Mouse (Mus musculus) neural tube, embryonic 11.5 days (tissue): ENCODE measurements around the gene Rsph14. TPM values are rescaled to one million over a fixed set of nuclear protein-coding genes. Genes with fewer than 3 reads are reported as not detected.

ENCODE experiments used
- ATAC-seq: fragments of 200-750 bp; cut with Nextera tagmentation; 2 replicates; pipeline ENCODE4 v1.8.0; 2017; ENCODE audit warnings: moderate number of reproducible peaks, mild to moderate bottlenecking, moderate TSS enrichment, moderate library complexity; ENCODE audit not compliant: insufficient read depth, low FRiP score, low TSS enrichment
- DNase-seq: peaks from one replicate; pipeline ENCODE4 v3.0.0-alpha.2; 2015; ENCODE audit warnings: low spot score
- H3K27ac ChIP-seq: fragments of 300-500 bp; sonication (generic); 2 replicates; pipeline ENCODE4 v1.5.1; 2014; ENCODE audit warnings: low read depth, mild to moderate bottlenecking, low read length
- H3K27me3 ChIP-seq: fragments of 300-500 bp; sonication (generic); 2 replicates; pipeline ENCODE4 v1.6.1; 2014; ENCODE audit warnings: mild to moderate bottlenecking, low read length, mixed read lengths; ENCODE audit not compliant: control insufficient read depth, insufficient read depth
- H3K36me3 ChIP-seq: fragments of 300-500 bp; sonication (generic); 2 replicates; pipeline ENCODE4 v1.6.1; 2014; ENCODE audit warnings: mild to moderate bottlenecking, low read length, moderate library complexity, mixed read lengths; ENCODE audit not compliant: control insufficient read depth, insufficient read depth
- H3K4me1 ChIP-seq: fragments of 300-500 bp; sonication (generic); 2 replicates; pipeline ENCODE4 v1.6.1; 2014; ENCODE audit warnings: low read length, mixed read lengths; ENCODE audit not compliant: control insufficient read depth, insufficient read depth
- H3K4me2 ChIP-seq: fragments of 300-500 bp; sonication (generic); 2 replicates; pipeline ENCODE4 v1.6.1; 2014; ENCODE audit warnings: low read depth, mild to moderate bottlenecking, moderate library complexity
- H3K4me3 ChIP-seq: fragments of 300-500 bp; sonication (generic); 2 replicates; pipeline ENCODE4 v1.5.1; 2014; ENCODE audit warnings: low read depth, low read length
- H3K9ac ChIP-seq: fragments of 300-500 bp; sonication (generic); 2 replicates; pipeline ENCODE4 v1.6.1; 2014; ENCODE audit warnings: mild to moderate bottlenecking, low read length
- H3K9me3 ChIP-seq: fragments of 300-500 bp; sonication (generic); 2 replicates; pipeline ENCODE4 v1.6.1; 2016; ENCODE audit warnings: low read length; ENCODE audit not compliant: control insufficient read depth
- WGBS: fragments of 180-500 bp; shearing (Covaris S2); extraction: QIAGEN DNeasy Blood & Tissue Kit; methylation state at CpG from one replicate; pipeline ENCODE4 v1.1.7; 2014; 5-methylcytosine and 5-hydroxymethylcytosine counted together
- polyA plus RNA-seq: library from polyadenylated mRNA; unstranded; fragments of >200 nt; fragmentation: Nextera tagmentation; extraction: Ambion mirVana; gene quantifications from 2 replicates; pipeline ENCODE4 v1.2.1, GENCODE M21; 2014

The Rsph14 gene
- not detected in 2 replicates for polyA plus RNA-seq

GRCm38 (mm10) chr10:75032395-75032794 is at the start of gene Rsph14:
Gene Rsph14, minus strand, starts transcription at chr10:75032586.
- peak; percentile 28; the same call in 1 of the 2 replicates for ATAC-seq
- Histone ChIP-seq H3K4me3 (no peak within 1 kb of the TSS), H3K9me3 (no peaks in the 10 kb centered on the region), H3K4me1 (peaks cover 17% of the 10 kb centered on the region), H3K4me2 (no peak within 1 kb of the TSS), H3K27ac (no peak within 1 kb of the TSS), H3K9ac (no peak within 1 kb of the TSS), H3K36me3 (no peaks in the 10 kb centered on the region), H3K27me3 (no peaks in the 10 kb centered on the region)
- WGBS: 23% methylated on average over 10 of the region's 10 CpGs
- DNase-seq: peak; percentile 80

- 78% methylated on average over 14 of the region's 14 CpGs for WGBS
- Histone ChIP-seq H3K9me3 (no peaks in the 10 kb centered on the region), H3K36me3 (no peaks in the 10 kb centered on the region), H3K4me3 (no peak overlapping the region), H3K27ac (no peak overlapping the region), H3K4me2 (no peak overlapping the region), H3K9ac (no peak overlapping the region), H3K4me1 (0 out of 2 replicates have a peak, but pooled peaks cover 6% of the 10 kb centered on the region), H3K27me3 (no peaks in the 10 kb centered on the region)
- ATAC-seq (no peak), DNase-seq (no peak)
Observed at GRCm38 (mm10) chr10:75078174-75079128, 46.1 kb upstream of the Rsph14 start.

- no peak overlapping the region for H3K27ac ChIP-seq
- 74% methylated on average over 5 of the region's 5 CpGs for WGBS
- H3K9ac ChIP-seq: no peak overlapping the region
- no peaks in the 10 kb centered on the region for H3K9me3 ChIP-seq
- 0 out of 2 replicates have a peak, but pooled peaks cover 8% of the 10 kb centered on the region for H3K4me1 ChIP-seq
- no peak for ATAC-seq
- H3K4me2 ChIP-seq: no peak overlapping the region
- no peaks in the 10 kb centered on the region for H3K36me3 ChIP-seq
- DNase-seq: no peak
- H3K4me3 ChIP-seq: no peak overlapping the region
- H3K27me3 ChIP-seq: no peaks in the 10 kb centered on the region
Observed at GRCm38 (mm10) chr10:75075665-75076064, 43.3 kb upstream of the Rsph14 start.

- no peak overlapping the region for H3K4me3 ChIP-seq
- H3K4me2 ChIP-seq: no peak overlapping the region
- ATAC-seq (no peak), DNase-seq (no peak)
- H3K9ac ChIP-seq: no peak overlapping the region
- H3K27me3 ChIP-seq: no peaks in the 10 kb centered on the region
- H3K36me3 ChIP-seq: no peaks in the 10 kb centered on the region
- WGBS: 58% methylated on average over 11 of the region's 11 CpGs
- H3K27ac ChIP-seq: no peak overlapping the region
- H3K9me3 ChIP-seq: no peaks in the 10 kb centered on the region
- 0 out of 2 replicates have a peak, but pooled peaks cover 4% of the 10 kb centered on the region for H3K4me1 ChIP-seq
Observed at GRCm38 (mm10) chr10:75070281-75070976, 38.0 kb upstream of the Rsph14 start.

GRCm38 (mm10) chr10:75068624-75069328 is 36.4 kb upstream of the Rsph14 start:
- no peak overlapping the region for H3K9ac ChIP-seq
- no peaks in the 10 kb centered on the region for H3K9me3 ChIP-seq
- peaks cover 6% of the 10 kb centered on the region; the same call in 1 of the 2 replicates for H3K4me1 ChIP-seq
- DNase-seq (no peak), ATAC-seq (no peak)
- 61% methylated on average over 12 of the region's 12 CpGs for WGBS
- no peaks in the 10 kb centered on the region for H3K36me3 ChIP-seq
- no peak overlapping the region for H3K27ac ChIP-seq
- H3K4me2 ChIP-seq: no peak overlapping the region
- no peak overlapping the region for H3K4me3 ChIP-seq
- H3K27me3 ChIP-seq: no peaks in the 10 kb centered on the region

GRCm38 (mm10) chr10:75068086-75068485 is 35.7 kb upstream of the Rsph14 start:
- Histone ChIP-seq H3K27ac (no peak overlapping the region), H3K4me2 (no peak overlapping the region), H3K9ac (no peak overlapping the region), H3K4me1 (peaks cover 10% of the 10 kb centered on the region; the same call in 1 of the 2 replicates), H3K36me3 (no peaks in the 10 kb centered on the region), H3K27me3 (no peaks in the 10 kb centered on the region), H3K4me3 (no peak overlapping the region), H3K9me3 (no peaks in the 10 kb centered on the region)
- DNase-seq (no peak), ATAC-seq (no peak)
- WGBS: 53% methylated on average over 2 of the region's 2 CpGs

- Histone ChIP-seq H3K27ac (no peak overlapping the region), H3K4me3 (no peak overlapping the region), H3K9ac (no peak overlapping the region), H3K27me3 (no peaks in the 10 kb centered on the region), H3K4me2 (no peak overlapping the region), H3K36me3 (no peaks in the 10 kb centered on the region), H3K4me1 (peaks cover 17% of the 10 kb centered on the region; the same call in 1 of the 2 replicates), H3K9me3 (no peaks in the 10 kb centered on the region)
- DNase-seq (no peak), ATAC-seq (no peak)
Observed at GRCm38 (mm10) chr10:75067446-75067845, 35.1 kb upstream of the Rsph14 start.

- no peak for ATAC-seq
- Histone ChIP-seq H3K4me1 (peaks cover 19% of the 10 kb centered on the region; the same call in 1 of the 2 replicates), H3K27me3 (no peaks in the 10 kb centered on the region), H3K36me3 (no peaks in the 10 kb centered on the region), H3K9ac (no peak overlapping the region), H3K4me3 (no peak overlapping the region), H3K4me2 (no peak overlapping the region), H3K9me3 (no peaks in the 10 kb centered on the region), H3K27ac (no peak overlapping the region)
- no peak for DNase-seq
- WGBS: 76% methylated on average over 6 of the region's 6 CpGs
Observed at GRCm38 (mm10) chr10:75065691-75066090, 33.3 kb upstream of the Rsph14 start.
